Mouse (Mus musculus): ENCODE measurements at regions not wholly inside any gene's neighbourhood (a gene's known extent, or its start where the extent isn't known, plus 50 kb on each side); places are given as distances from the start of the nearest gene placed in this dataset.

DNA sequence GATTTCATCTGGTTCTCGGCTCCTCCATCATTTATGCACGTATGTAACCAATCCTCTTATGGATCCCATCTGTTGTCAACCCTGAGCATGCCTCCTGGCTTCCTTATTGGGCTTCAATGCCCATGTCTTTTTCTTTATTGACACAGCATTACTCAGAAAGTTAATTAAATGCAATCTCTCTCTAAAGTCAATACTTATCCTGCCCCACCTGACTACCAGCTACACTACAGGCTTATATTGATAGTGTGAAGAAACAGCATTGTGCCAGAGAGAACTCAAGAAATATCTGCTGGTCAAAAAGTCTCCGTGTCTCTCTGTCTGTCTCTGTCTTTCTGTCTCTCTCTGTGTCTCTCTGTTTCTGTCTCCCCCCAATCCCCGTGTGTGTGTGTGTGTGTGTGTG lies 194.7 kb upstream of the Rfx3 start:
- DNase-seq (ENCODE audit: low spot score), result no peak

DNA sequence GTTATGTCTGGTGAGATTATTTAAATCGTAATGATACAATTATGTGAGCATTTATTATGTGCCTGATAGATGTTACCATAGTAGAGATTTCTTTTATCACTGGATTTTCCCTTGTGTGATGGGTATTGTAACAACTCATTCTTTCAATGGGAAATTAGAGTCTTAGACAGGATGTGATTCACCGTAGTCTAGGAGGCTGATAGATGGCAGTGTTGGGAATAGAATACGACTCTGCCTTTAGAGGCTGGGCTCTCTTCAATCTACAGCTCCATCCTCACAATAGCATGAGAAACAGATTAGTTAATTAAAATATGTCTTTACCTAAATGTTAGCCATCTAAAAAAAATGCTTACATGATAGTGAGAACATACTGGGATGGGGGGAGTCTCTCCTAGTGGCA lies 192.8 kb upstream of the Rfx3 start:
- no peak for DNase-seq (ENCODE audit: low spot score)

GRCm38 (mm10) chr19:28199385-28199784 lies 188.4 kb upstream of the Rfx3 start:
- no peak for DNase-seq (ENCODE audit: low spot score)

- DNase-seq (ENCODE audit: low spot score), result no peak
Observed at GRCm38 (mm10) chr19:28196881-28197280, 185.9 kb upstream of the Rfx3 start.

- DNase-seq (ENCODE audit: low spot score), result no peak
Observed at GRCm38 (mm10) chr19:28192248-28192647, 181.3 kb upstream of the Rfx3 start.

DNA sequence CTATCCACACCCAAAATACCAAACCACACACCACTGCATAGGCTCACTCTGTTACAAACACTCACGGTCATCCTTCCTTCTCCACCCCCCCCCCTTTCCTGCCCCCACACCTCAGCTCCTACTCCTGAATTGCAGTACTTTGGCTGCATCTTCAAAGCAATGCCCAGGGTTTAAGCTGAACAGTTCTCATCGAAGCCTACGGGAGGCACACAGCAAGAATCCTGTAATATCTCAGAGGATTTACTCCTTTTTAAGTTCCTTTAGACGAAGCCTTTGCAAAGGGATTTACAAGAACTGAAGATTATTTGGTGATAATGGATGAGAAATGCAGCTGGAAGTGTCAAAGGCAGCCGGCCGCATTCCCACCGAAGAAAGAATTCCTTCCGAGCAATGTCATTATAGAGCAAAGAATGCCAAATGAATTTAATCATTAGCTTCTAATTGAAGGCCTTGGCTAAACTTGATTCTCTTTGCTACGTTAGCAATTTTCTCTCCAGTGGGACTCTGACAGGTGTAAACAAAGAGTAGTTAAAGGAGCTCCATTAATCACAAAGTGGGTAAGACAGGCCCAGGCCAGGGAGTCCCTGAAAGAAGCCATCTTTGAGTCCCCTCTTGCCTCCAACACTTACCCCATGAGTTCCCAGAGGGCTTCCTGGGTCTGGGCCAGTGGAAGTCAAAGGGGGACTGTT lies 180.6 kb upstream of the Rfx3 start:
- DNase-seq (ENCODE audit: low spot score), result no peak

DNA sequence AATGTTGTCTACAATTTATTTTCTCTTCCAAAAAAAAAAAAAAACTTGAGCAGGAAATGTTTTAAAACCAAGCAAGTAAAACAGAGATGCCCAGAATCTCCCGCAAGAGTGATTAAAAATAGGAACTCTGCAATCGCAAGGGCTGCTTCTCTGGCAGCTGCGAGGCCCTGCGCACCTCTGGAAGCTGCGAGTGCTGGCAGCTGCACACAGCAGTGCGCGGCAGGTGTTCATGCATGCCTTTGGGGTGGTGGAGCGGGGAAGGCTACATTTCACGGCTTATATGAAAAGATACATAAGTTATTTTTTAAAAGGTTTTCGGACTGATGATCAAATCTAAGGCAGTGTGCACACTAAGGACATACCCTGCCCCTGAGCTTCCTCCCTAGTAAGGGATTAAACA lies 179.3 kb upstream of the Rfx3 start:
- no peak for DNase-seq (ENCODE audit: low spot score)

DNA sequence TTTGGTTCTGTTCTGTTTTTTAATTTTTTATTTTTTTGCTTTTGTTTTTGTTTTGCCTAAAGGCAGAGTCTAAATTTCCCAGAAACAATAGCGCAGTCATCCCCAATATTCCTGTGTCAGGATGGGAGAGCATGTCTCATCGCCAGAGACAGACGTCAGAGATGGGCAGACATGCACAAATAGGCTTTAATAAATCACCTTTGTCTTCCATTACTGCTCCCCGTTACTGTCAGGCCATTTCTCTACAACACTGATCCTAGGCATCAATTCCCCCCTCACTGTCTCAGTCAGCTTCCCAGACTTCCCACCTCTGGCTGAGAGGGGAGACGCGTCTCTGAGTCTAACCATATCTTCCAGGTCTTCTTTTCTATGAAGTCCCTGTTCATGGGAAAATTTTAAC lies 177.4 kb upstream of the Rfx3 start:
- no peak for DNase-seq (ENCODE audit: low spot score)

DNA sequence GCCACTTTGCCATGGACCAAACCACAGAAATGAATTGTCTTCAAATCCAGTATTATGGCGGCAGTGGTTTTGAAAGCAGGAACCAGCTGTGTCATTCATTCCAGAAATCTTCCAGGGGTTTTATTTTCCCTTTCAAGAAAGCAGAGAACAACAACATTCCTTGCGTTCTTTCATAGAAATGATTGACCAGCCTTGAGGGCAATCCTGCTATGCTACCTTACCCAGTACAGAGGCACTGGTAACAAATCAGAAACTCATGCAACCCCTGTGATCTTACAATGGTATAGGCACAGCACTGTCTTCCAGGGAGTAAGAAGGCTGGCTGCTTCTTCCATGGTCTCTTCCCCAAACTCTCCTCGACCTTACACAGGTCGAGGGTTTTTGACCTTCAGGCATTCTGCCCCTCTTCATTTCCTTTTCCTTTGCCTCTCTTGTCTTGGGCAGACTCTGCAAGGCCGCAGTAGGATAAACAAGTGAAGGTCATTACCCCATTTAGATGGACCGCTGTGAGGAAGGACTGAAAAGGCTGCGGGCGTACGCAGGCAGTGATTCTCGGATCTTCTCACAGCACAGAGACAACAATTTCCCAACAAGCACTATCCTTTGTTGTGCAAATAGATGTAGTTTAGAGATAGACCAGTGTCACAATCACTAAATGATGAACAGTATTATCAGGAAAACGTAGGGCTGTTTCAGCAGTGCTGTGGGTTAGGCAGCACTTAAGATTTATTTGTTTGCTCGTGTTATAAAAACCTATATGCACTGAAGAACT lies 171.6 kb upstream of the Rfx3 start:
- DNase-seq (ENCODE audit: low spot score), result no peak

- no peak for DNase-seq (ENCODE audit: low spot score)
Observed at GRCm38 (mm10) chr19:28181171-28181570, 170.2 kb upstream of the Rfx3 start.

- DNase-seq (ENCODE audit: low spot score), result peak; percentile 32
Observed at GRCm38 (mm10) chr19:28178114-28178513, 167.1 kb upstream of the Rfx3 start.

- no peak for DNase-seq (ENCODE audit: low spot score)
Observed at GRCm38 (mm10) chr19:28176821-28177220, 165.9 kb upstream of the Rfx3 start.

- no peak for DNase-seq (ENCODE audit: low spot score)
Observed at GRCm38 (mm10) chr19:28171836-28172534, 161.0 kb upstream of the Rfx3 start.

- no peak for DNase-seq (ENCODE audit: low spot score)
Observed at GRCm38 (mm10) chr19:28167451-28168165, 156.6 kb upstream of the Rfx3 start.

DNA sequence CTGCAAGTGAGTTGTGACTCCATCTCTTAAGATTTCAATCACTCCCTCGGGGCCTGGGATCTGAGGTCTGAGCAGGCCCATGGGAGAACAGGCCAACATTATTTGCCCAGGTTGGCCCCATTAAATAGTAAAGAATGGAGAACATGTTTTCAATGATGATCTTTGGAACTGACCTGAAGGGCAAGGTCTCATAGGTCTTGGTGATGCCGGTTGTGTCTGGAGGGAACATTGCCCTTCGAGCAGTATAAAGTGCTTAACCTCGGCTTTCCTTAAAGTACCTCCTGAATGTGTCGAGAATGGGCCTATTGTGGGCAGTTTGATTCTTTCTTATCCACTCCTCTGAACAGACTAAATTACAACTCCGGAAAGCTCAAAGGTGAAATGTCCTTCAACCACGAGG lies 155.7 kb upstream of the Rfx3 start:
- DNase-seq (ENCODE audit: low spot score), result no peak

DNA sequence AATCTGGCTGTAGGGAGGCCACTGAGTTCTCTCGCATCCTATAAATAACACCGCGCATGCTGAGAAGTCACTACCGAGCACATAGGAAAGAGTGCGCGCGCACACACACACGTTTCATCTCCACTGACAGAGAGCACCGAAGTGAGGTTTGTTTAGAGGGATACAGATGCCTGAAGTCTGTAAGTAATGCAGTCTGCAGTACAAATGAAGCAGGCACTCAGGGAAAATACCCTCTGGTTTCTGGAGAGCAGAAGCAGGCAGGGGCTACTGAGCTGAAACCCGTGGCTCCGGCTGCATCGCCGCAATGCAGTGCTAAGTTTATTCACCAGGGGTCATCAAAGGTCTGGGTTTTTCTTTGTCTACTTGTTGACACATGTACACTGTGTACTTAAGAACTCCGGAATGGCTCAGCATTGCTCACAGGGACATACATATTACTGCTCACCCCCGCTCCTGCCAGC lies 155.0 kb upstream of the Rfx3 start:
- DNase-seq (ENCODE audit: low spot score), result peak; percentile 41

GRCm38 (mm10) chr19:28163195-28163594 lies 152.2 kb upstream of the Rfx3 start:
- no peak for DNase-seq (ENCODE audit: low spot score)

DNA sequence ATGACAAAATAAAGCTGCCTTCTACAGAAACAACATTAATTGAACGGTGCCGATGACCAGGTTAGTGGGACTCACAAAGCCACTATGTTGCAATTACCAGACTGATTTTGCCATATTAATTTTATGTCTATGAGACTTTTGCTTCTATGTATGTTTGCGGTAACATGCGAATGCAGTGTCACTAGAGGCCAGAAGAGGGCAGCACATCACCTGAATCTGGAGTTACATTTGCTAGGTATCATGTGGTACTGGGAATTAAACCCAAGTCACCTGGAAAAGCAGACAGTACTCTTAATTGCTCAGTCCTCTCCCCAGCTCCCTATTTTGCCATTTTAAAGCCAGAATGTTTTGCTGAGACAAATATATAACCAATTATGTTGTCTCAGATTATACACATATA lies 149.6 kb upstream of the Rfx3 start:
- DNase-seq (ENCODE audit: low spot score), result no peak

- DNase-seq (ENCODE audit: low spot score), result peak; percentile 63
Observed at GRCm38 (mm10) chr19:28157196-28157595, 146.2 kb upstream of the Rfx3 start.

DNA sequence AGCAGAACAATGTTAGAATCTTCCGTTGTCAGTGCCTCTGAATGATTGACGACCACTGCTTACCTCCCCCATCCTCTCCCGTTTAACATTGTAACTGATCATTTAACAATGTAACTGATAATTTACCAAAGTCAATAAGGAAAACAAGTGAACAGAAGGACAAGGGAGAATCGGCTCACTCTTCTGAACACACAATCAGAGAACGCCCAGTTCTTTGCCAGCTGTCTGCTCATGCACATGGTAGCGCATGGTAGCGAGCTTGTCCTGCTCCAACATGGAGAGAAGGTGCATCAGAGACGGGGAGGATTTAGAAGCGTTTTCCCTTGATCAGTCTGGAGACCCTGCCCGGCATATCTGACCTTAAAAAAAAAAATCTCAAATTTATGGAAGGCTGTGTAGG lies 126.6 kb upstream of the Rfx3 start:
- DNase-seq (ENCODE audit: low spot score), result peak; percentile 38

GRCm38 (mm10) chr19:28134806-28135205 lies 123.8 kb upstream of the Rfx3 start:
- no peak for DNase-seq (ENCODE audit: low spot score)
